Mouse (Mus musculus) small intestine, adult 2 months (tissue): Measurements from ENCODE around the gene Gmpr2.

ENCODE experiments used
- CTCF ChIP-seq: fragments of 200-500 bp; IDR thresholded peaks from 2 replicates; pipeline ENCODE4 v1.5.1; 2012; ENCODE audit warnings: low read depth, mild to moderate bottlenecking, control low read depth, inconsistent platforms, low read length, moderate library complexity, mixed read lengths; ENCODE audit not compliant: insufficient replicate concordance, insufficient read length; ENCODE audit errors: extremely low read depth
- POLR2A ChIP-seq: fragments of 200-500 bp; IDR thresholded peaks from 2 replicates; pipeline ENCODE4 v1.6.1; 2012; ENCODE audit warnings: low read depth, mild to moderate bottlenecking, control low read depth, inconsistent platforms, low read length, moderate library complexity

- TF ChIP-seq CTCF, result no peak
- no peak for TF ChIP-seq POLR2A
Measured at GRCm38 (mm10) chr14:55701131-55701530, 29.4 kb downstream of the Gmpr2 start.
